Mouse (Mus musculus): ENCODE results near the gene Slamf9. TPM values are rescaled to one million over a fixed set of nuclear protein-coding genes. Genes with fewer than 3 reads are reported as not detected.

The Slamf9 gene
- polyA plus RNA-seq, 1 experiment from 2014 or later: not detected

Other genes with a start within 250 kb of the Slamf9 start
- gene Atp1a4, start 216.9 kb upstream of the Slamf9 start, polyA plus RNA-seq (2015; fragmentation: Nextera tagmentation; extraction: Ambion mirVana): not detected in 2 replicates
- 46.9 and 49.8 TPM in 2 replicates for gene Igsf8, start 213.7 kb upstream of the Slamf9 start, polyA plus RNA-seq (2015; fragmentation: Nextera tagmentation; extraction: Ambion mirVana)
- gene Atp1a2, start 177.3 kb upstream of the Slamf9 start, polyA plus RNA-seq (2015; fragmentation: Nextera tagmentation; extraction: Ambion mirVana): 1.9 and 2.5 TPM in 2 replicates
- 0.07 TPM in 1 of 2 replicates, not detected in the other for gene Kcnj9, start 146.0 kb upstream of the Slamf9 start, polyA plus RNA-seq (2015; fragmentation: Nextera tagmentation; extraction: Ambion mirVana)
- gene Kcnj10, start 134.1 kb upstream of the Slamf9 start, polyA plus RNA-seq (2015; fragmentation: Nextera tagmentation; extraction: Ambion mirVana): 0.06 TPM in 2 replicates
- 6.6 and 7.3 TPM in 2 replicates for gene Pigm, start 98.8 kb upstream of the Slamf9 start, polyA plus RNA-seq (2015; fragmentation: Nextera tagmentation; extraction: Ambion mirVana)
- 75.6 and 83.2 TPM in 2 replicates for gene Igsf9, start 6.4 kb downstream of the Slamf9 start, polyA plus RNA-seq (2015; fragmentation: Nextera tagmentation; extraction: Ambion mirVana)
- 133 and 135 TPM in 2 replicates for gene Tagln2, start 24.7 kb downstream of the Slamf9 start, polyA plus RNA-seq (2015; fragmentation: Nextera tagmentation; extraction: Ambion mirVana)
- gene Cfap45, start 45.4 kb downstream of the Slamf9 start, polyA plus RNA-seq (2015; fragmentation: Nextera tagmentation; extraction: Ambion mirVana): 2.0 and 2.3 TPM in 2 replicates
- gene Vsig8, start 80.6 kb downstream of the Slamf9 start, polyA plus RNA-seq (2015; fragmentation: Nextera tagmentation; extraction: Ambion mirVana): 0.40 and 0.77 TPM in 2 replicates
- 0.17 and 0.26 TPM in 2 replicates for gene Slamf8, start 115.2 kb downstream of the Slamf9 start, polyA plus RNA-seq (2015; fragmentation: Nextera tagmentation; extraction: Ambion mirVana)
- gene Fcrl6, start 127.2 kb downstream of the Slamf9 start, polyA plus RNA-seq (2015; fragmentation: Nextera tagmentation; extraction: Ambion mirVana): 0.74 and 0.88 TPM in 2 replicates
- 11.9 and 13.2 TPM in 2 replicates for gene Dusp23, start 157.6 kb downstream of the Slamf9 start, polyA plus RNA-seq (2015; fragmentation: Nextera tagmentation; extraction: Ambion mirVana)
- 1.1 TPM in 1 of 2 replicates, not detected in the other for gene Crp, start 222.7 kb downstream of the Slamf9 start, polyA plus RNA-seq (2015; fragmentation: Nextera tagmentation; extraction: Ambion mirVana)